Mouse (Mus musculus) liver, postnatal 0 days (tissue): ENCODE results near the gene Dnajc16.

Source experiments
- CTCF ChIP-seq: sonication (generic); IDR thresholded peaks from 2 replicates; pipeline ENCODE4 v1.5.1; 2016; ENCODE audit warnings: antibody characterized with exemption, low read depth
- EP300 ChIP-seq: IDR thresholded peaks from 2 replicates; pipeline ENCODE4 v1.6.1; 2016; ENCODE audit warnings: antibody characterized with exemption, low read depth, mild to moderate bottlenecking

- TF ChIP-seq CTCF (peak; percentile 63), EP300 (peak; percentile 66)
These were observed 38.7 kb downstream of the Dnajc16 start for GRCm38 (mm10) chr4:141752076-141752421.
